Mouse (Mus musculus) MEL (cell line): ENCODE results near the gene Pi4ka.

Source experiments
- CTCF ChIP-seq, 3 experiments: IDR thresholded peaks in 2 of 3; conservative IDR thresholded peaks in 1 of 3; 2 replicates each; pipeline ENCODE4 v1.5.1; 2011 to 2012; ENCODE audit warnings: low read length in 3 of 3, low read depth in 2 of 3, mild to moderate bottlenecking in 2 of 3, improper control_type of control experiment in 1 of 3, inconsistent platforms in 1 of 3, mixed read lengths in 1 of 3, moderate library complexity in 1 of 3; ENCODE audit not compliant: control insufficient read depth in 1 of 3, insufficient read depth in 1 of 3, poor library complexity in 1 of 3, severe bottlenecking in 1 of 3
- MAFK ChIP-seq: IDR thresholded peaks from 2 replicates; pipeline ENCODE4 v1.6.1; 2011; ENCODE audit warnings: low read depth, mild to moderate bottlenecking, low read length, improper control_type of control experiment, borderline replicate concordance
- POLR2A ChIP-seq, 2 experiments: IDR thresholded peaks; 2 replicates each; pipeline ENCODE4 v1.6.1; 2011 to 2012; ENCODE audit warnings: low read length in 2 of 2, mild to moderate bottlenecking in 2 of 2, control low read depth in 1 of 2, improper control_type of control experiment in 1 of 2, low read depth in 1 of 2, moderate library complexity in 1 of 2; ENCODE audit not compliant: control insufficient read depth in 1 of 2, insufficient read depth in 1 of 2, poor library complexity in 1 of 2
- POLR2AphosphoS2 ChIP-seq: IDR thresholded peaks from 2 replicates; pipeline ENCODE4 v1.6.1; 2011; ENCODE audit warnings: low read length, improper control_type of control experiment
- RCOR1 ChIP-seq: IDR thresholded peaks from 2 replicates; pipeline ENCODE4 v1.6.1; 2012; ENCODE audit warnings: low read depth, mild to moderate bottlenecking, inconsistent platforms, low read length, improper control_type of control experiment
- UBTF ChIP-seq: IDR thresholded peaks from 2 replicates; pipeline ENCODE4 v1.6.1; 2012; ENCODE audit warnings: low read depth, mild to moderate bottlenecking, inconsistent platforms, low read length, improper control_type of control experiment, moderate library complexity, borderline replicate concordance; ENCODE audit not compliant: insufficient read depth
- USF1 ChIP-seq: IDR thresholded peaks from 2 replicates; pipeline ENCODE4 v1.6.1; 2014; ENCODE audit warnings: low read depth, mild to moderate bottlenecking, inconsistent platforms, low read length, improper control_type of control experiment, moderate library complexity
- ZNF384 ChIP-seq: IDR thresholded peaks from 2 replicates; pipeline ENCODE4 v1.6.1; 2012; ENCODE audit warnings: low read depth, mild to moderate bottlenecking, inconsistent platforms, low read length, improper control_type of control experiment

DNA sequence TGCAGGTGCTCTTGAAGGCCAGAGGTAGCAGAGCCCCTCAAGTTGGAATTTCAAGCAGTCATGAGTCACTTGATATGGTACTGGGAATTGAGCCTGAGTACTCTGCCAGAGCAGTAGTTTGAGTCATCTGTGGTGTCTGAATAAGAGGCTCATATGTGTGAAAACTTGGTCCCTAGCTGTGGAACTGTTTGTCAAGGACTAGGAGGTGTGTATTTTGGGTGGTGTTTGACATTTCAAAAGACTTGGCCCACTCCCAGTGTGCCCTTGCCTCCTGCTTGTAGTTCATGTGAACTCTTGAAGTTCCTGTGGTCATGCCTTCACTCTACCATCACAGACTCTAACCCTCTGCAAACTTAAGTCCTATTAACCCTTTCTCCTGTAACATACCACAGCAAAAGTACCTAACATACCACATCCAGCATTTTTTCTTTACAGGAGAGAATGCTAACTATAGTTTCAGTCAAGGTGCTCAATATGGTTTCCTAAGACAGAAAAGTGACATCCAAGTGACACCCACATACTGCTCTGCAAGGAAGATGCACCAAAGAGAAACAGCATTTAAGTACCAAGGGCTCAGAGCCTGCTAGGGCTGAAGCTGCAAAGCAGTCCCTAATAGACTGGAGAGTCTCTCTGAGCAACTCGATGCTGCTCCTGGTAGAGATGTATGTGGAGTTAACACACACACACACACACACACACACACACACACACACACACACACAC is 76.1 kb downstream of the Pi4ka start:
- TF ChIP-seq POLR2AphosphoS2 (no peak), ZNF384 (no peak), POLR2A (IDR thresholded peaks at IDR 0.05; ENCODE audit: control insufficient read depth in 1 of 2, insufficient read depth in 1 of 2, low read depth in 1 of 2, low read length in 2 of 2, poor library complexity in 1 of 2) (no peak), UBTF (no peak), USF1 (no peak), MAFK (no peak), CTCF (IDR thresholded peaks at IDR 0.05 in 2 of 3, conservative IDR thresholded peaks at IDR 0.05 in 1 of 3; ENCODE audit: control insufficient read depth in 1 of 3, insufficient read depth in 1 of 3, low read depth in 2 of 3, low read length in 3 of 3, poor library complexity in 1 of 3, severe bottlenecking in 1 of 3) (no peak), RCOR1 (no peak)
